Mouse (Mus musculus) kidney, adult 2 months (tissue): ENCODE data around the gene BC030499.
A peak's percentile ranks its signal among the peaks of the same experiment; 100 is the strongest.

Source experiments
- CTCF ChIP-seq: fragments of 200-500 bp; conservative IDR thresholded peaks from 2 replicates; pipeline ENCODE4 v1.5.1; 2011; ENCODE audit warnings: low read depth, mild to moderate bottlenecking, control low read depth, low read length, moderate library complexity, mixed read lengths; ENCODE audit not compliant: insufficient read depth, insufficient read length
- POLR2A ChIP-seq: fragments of 200-500 bp; IDR thresholded peaks from one replicate; pipeline ENCODE4 v1.6.1; 2011; ENCODE audit warnings: low read depth, low read length, control low read depth

DNA sequence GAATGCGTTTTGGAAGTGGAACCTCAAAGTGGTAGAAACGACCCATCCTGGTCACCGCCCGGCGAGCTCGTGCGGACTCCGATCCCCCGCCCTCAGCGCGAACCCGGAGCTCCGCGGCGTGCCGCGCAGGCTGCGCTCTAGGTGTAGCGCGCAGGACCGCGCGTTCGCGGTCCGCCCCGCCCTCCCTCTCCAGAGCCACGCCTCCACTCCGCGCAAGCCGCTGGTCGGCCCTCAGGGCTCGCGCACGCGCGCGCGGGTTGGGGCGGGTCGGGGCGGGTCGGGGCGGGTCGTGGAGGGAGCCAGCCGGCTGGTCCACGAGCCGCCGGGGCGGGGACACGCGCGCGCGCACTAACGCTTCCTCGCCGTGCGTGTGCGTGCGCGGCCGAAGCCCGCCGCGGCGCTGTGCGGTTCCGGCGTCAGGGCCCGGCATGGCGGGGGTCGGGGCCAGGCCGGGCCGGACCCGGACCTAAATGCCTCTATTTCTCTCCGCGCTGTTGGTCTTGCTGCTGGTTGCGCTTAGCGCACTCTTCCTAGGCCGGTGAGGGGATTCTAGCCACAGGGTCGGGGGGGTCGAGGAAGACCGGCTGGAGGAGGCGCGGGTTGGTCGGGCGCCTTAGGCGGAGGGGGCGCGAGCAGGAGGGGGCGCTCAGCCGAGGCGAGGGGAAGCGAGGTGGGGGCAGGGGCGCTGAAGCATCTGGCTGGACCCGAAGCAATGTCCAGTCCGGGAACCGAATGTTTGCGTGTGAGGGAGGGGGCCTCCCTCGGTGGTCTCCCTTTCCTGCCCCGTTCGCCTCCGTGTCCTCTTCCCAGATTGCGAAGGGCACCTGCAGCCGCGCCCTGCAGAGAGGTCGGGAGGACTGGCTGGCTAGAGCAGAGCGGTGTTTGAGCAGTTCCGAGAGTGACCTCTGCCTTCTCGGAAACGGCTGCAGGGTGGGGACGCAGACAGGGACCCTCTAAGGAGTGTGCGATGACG lies 29.0 kb upstream of the BC030499 start, which contains the start of gene 2610507B11Rik:
- peak; percentile 19 for TF ChIP-seq POLR2A
- no peak for TF ChIP-seq CTCF
